Mouse (Mus musculus) heart, adult 2 months (tissue): ENCODE measurements at regions not wholly inside any gene's neighbourhood (a gene's known extent, or its start where the extent isn't known, plus 50 kb on each side); places are given as distances from the start of the nearest gene placed in this dataset.

Experiments used
- CTCF ChIP-seq: fragments of 200-600 bp; IDR thresholded peaks from 2 replicates; pipeline ENCODE4 v1.8.1; 2022; ENCODE audit warnings: antibody characterized with exemption, mild to moderate bottlenecking, moderate library complexity
- EP300 ChIP-seq: fragments of 200-500 bp; IDR thresholded peaks from 2 replicates; pipeline ENCODE4 v1.6.1; 2011; ENCODE audit warnings: low read depth, low read length, control low read depth; ENCODE audit not compliant: insufficient read depth
- POLR2A ChIP-seq: fragments of 200-500 bp; IDR thresholded peaks from 2 replicates; pipeline ENCODE4 v1.6.1; 2011; ENCODE audit warnings: mild to moderate bottlenecking, low read depth, low read length, control low read depth; ENCODE audit not compliant: insufficient read depth

- no peak for TF ChIP-seq POLR2A
- no peak for TF ChIP-seq CTCF
- no peak for TF ChIP-seq EP300
These were observed 132.5 kb upstream of the Peli2 start for GRCm38 (mm10) chr14:47988131-47988530.
